Mouse (Mus musculus) CD8-positive naive resting alpha-beta T cell, adult 57 days (primary cell): Measurements from ENCODE around the gene Olfr906. TPM values are rescaled to one million over a fixed set of nuclear protein-coding genes. Genes with fewer than 3 reads are reported as not detected.

ENCODE experiments used
- total RNA-seq: library from RNA; stranded (reverse); gene quantifications from one replicate; pipeline ENCODE4 v1.2.4, GENCODE M21; 2023

Olfr906 gene
- not detected for total RNA-seq

GRCm38 (mm10) chr9:38486785-38487184 is at the start of gene Olfr906:
Olfr906 (plus strand) TSS chr9:38487085.

GRCm38 (mm10) chr9:38447352-38447751 is 39.5 kb upstream of the Olfr906 start, which contains the start of gene Olfr902:
Olfr902 (plus strand) TSS chr9:38447652.

GRCm38 (mm10) chr9:38462844-38463243 is 24.0 kb upstream of the Olfr906 start, which contains the start of gene Olfr904:
Olfr904 (plus strand) TSS chr9:38463144.

GRCm38 (mm10) chr9:38470807-38471206 is 16.1 kb upstream of the Olfr906 start, which contains the start of gene Olfr905:
Olfr905 (plus strand) TSS chr9:38471107.

GRCm38 (mm10) chr9:38495501-38495900 is 8.6 kb downstream of the Olfr906 start, which contains the start of gene Olfr907:
Olfr907 (plus strand) TSS chr9:38495801.

GRCm38 (mm10) chr9:38521280-38521679 is 34.4 kb downstream of the Olfr906 start, which contains the start of gene Olfr911-ps1:
Olfr911-ps1 (plus strand) TSS chr9:38521580.

GRCm38 (mm10) chr9:38537549-38537948 is 50.7 kb downstream of the Olfr906 start, which contains the start of gene Olfr910:
Olfr910 (plus strand) TSS chr9:38537849.

Other genes with a start within 250 kb of the Olfr906 start
- not detected for gene Olfr143, start 234.3 kb upstream of the Olfr906 start, total RNA-seq
- not detected for gene Olfr895, start 219.2 kb upstream of the Olfr906 start, total RNA-seq
- gene Olfr896-ps1, start 196.0 kb upstream of the Olfr906 start, total RNA-seq, result not detected
- not detected for gene Olfr25, start 158.0 kb upstream of the Olfr906 start, total RNA-seq
- gene Olfr898, start 138.7 kb upstream of the Olfr906 start, total RNA-seq, result not detected
- not detected for gene Olfr250, start 120.2 kb upstream of the Olfr906 start, total RNA-seq
- gene Olfr251, start 110.0 kb upstream of the Olfr906 start, total RNA-seq, result not detected
- gene Olfr147, start 85.4 kb upstream of the Olfr906 start, total RNA-seq, result not detected
- gene Olfr901, start 57.6 kb upstream of the Olfr906 start, total RNA-seq, result not detected
- not detected for gene Olfr902, start 39.4 kb upstream of the Olfr906 start, total RNA-seq
- gene Olfr904, start 23.9 kb upstream of the Olfr906 start, total RNA-seq, result not detected
- gene Olfr905, start 16.0 kb upstream of the Olfr906 start, total RNA-seq, result 0.12 TPM
- not detected for gene Olfr907, start 8.7 kb downstream of the Olfr906 start, total RNA-seq
- gene Olfr911-ps1, start 34.5 kb downstream of the Olfr906 start, total RNA-seq, result not detected
- not detected for gene Olfr910, start 50.8 kb downstream of the Olfr906 start, total RNA-seq
- not detected for gene Olfr912, start 93.1 kb downstream of the Olfr906 start, total RNA-seq
- not detected for gene Olfr913, start 105.7 kb downstream of the Olfr906 start, total RNA-seq
- gene Olfr914, start 118.0 kb downstream of the Olfr906 start, total RNA-seq, result not detected
- not detected for gene Olfr916, start 172.8 kb downstream of the Olfr906 start, total RNA-seq
- not detected for gene Olfr917, start 178.8 kb downstream of the Olfr906 start, total RNA-seq
- not detected for gene Olfr918, start 187.5 kb downstream of the Olfr906 start, total RNA-seq
- not detected for gene Olfr919, start 216.6 kb downstream of the Olfr906 start, total RNA-seq
- gene Vwa5a, start 231.2 kb downstream of the Olfr906 start, total RNA-seq, result 6.0 TPM